Mouse (Mus musculus) myocyte (in vitro differentiated cells): Measurements from ENCODE around the gene H2-K1.

ENCODE experiments used
- CEBPB ChIP-seq: IDR thresholded peaks from 2 replicates; pipeline ENCODE4 v1.6.1; 2011; ENCODE audit warnings: mild to moderate bottlenecking, moderate library complexity; ENCODE audit not compliant: poor library complexity, insufficient read depth, severe bottlenecking
- E2F4 ChIP-seq: IDR thresholded peaks from one replicate; pipeline ENCODE4 v1.6.1; 2011; ENCODE audit warnings: mild to moderate bottlenecking, control low read depth, moderate library complexity; ENCODE audit not compliant: insufficient read depth
- MAX ChIP-seq: IDR thresholded peaks from one replicate; pipeline ENCODE4 v1.6.1; 2011; ENCODE audit warnings: low read depth, mild to moderate bottlenecking, control low read depth
- MYOD1 ChIP-seq, 3 experiments: IDR thresholded peaks; one replicate each; pipeline ENCODE4 v1.6.1; 2011; ENCODE audit warnings: control low read depth in 2 of 3, low read depth in 2 of 3, mild to moderate bottlenecking in 2 of 3, moderate library complexity in 1 of 3; ENCODE audit not compliant: insufficient read length in 2 of 3, control insufficient read depth in 1 of 3
- MYOG ChIP-seq, 3 experiments: IDR thresholded peaks; one replicate each; pipeline ENCODE4 v1.6.1; 2011; ENCODE audit warnings: control low read depth in 2 of 3, low read depth in 2 of 3, mild to moderate bottlenecking in 2 of 3; ENCODE audit not compliant: insufficient read length in 2 of 3, control insufficient read depth in 1 of 3, insufficient read depth in 1 of 3
- POLR2A ChIP-seq: IDR thresholded peaks from one replicate; pipeline ENCODE4 v1.6.1; 2011; ENCODE audit warnings: low read depth, mild to moderate bottlenecking, control low read depth, moderate library complexity; ENCODE audit not compliant: insufficient read length
- POLR2AphosphoS2 ChIP-seq: IDR thresholded peaks from one replicate; pipeline ENCODE4 v1.6.1; 2011; ENCODE audit warnings: low read depth, control low read depth; ENCODE audit not compliant: insufficient read length
- REST ChIP-seq: IDR thresholded peaks from one replicate; pipeline ENCODE4 v1.6.1; 2011; ENCODE audit warnings: mild to moderate bottlenecking, control low read depth, moderate library complexity; ENCODE audit not compliant: insufficient read depth, insufficient read length
- SRF ChIP-seq: IDR thresholded peaks from one replicate; pipeline ENCODE4 v1.6.1; 2011; ENCODE audit warnings: low read depth; ENCODE audit not compliant: control insufficient read depth, insufficient read length
- TCF12 ChIP-seq: IDR thresholded peaks from one replicate; pipeline ENCODE4 v1.6.1; 2011; ENCODE audit warnings: mild to moderate bottlenecking, control low read depth; ENCODE audit not compliant: poor library complexity, insufficient read depth, severe bottlenecking
- USF1 ChIP-seq: IDR thresholded peaks from one replicate; pipeline ENCODE4 v1.6.1; 2011; ENCODE audit warnings: low read depth, mild to moderate bottlenecking, control low read depth, moderate library complexity

- TF ChIP-seq E2F4 = no peak
- TF ChIP-seq TCF12 = no peak
- no peak for TF ChIP-seq POLR2A
- TF ChIP-seq MAX = no peak
- TF ChIP-seq REST = no peak
- TF ChIP-seq MYOD1 (IDR thresholded peaks at IDR 0.05; ENCODE audit: control insufficient read depth in 1 of 3, insufficient read length in 2 of 3, low read depth in 2 of 3) = no peak
- TF ChIP-seq USF1 = no peak
- no peak for TF ChIP-seq SRF
- no peak for TF ChIP-seq CEBPB
- TF ChIP-seq POLR2AphosphoS2 = no peak
- TF ChIP-seq MYOG (IDR thresholded peaks at IDR 0.05; ENCODE audit: control insufficient read depth in 1 of 3, insufficient read depth in 1 of 3, insufficient read length in 2 of 3, low read depth in 2 of 3) = no peak
Measured at GRCm38 (mm10) chr17:33953310-33953709, 46.8 kb downstream of the H2-K1 start.
